Mouse (Mus musculus) neural tube, embryonic 11.5 days (tissue): ENCODE data around the gene Coasy. TPM values are rescaled to one million over a fixed set of nuclear protein-coding genes. Genes with fewer than 3 reads are reported as not detected.
"Not testable (repeated sequence)": the region's sequence is repeated elsewhere in the genome, so short reads cannot be mapped to it uniquely, and the experiment has no call there.

Experiments
- ATAC-seq: fragments of 200-750 bp; cut with Nextera tagmentation; 2 replicates; pipeline ENCODE4 v1.8.0; 2017; ENCODE audit warnings: moderate number of reproducible peaks, mild to moderate bottlenecking, moderate TSS enrichment, moderate library complexity; ENCODE audit not compliant: insufficient read depth, low FRiP score, low TSS enrichment
- DNase-seq: peaks from one replicate; pipeline ENCODE4 v3.0.0-alpha.2; 2015; ENCODE audit warnings: low spot score
- H3K27ac ChIP-seq: fragments of 300-500 bp; sonication (generic); 2 replicates; pipeline ENCODE4 v1.5.1; 2014; ENCODE audit warnings: low read depth, mild to moderate bottlenecking, low read length
- H3K27me3 ChIP-seq: fragments of 300-500 bp; sonication (generic); 2 replicates; pipeline ENCODE4 v1.6.1; 2014; ENCODE audit warnings: mild to moderate bottlenecking, low read length, mixed read lengths; ENCODE audit not compliant: control insufficient read depth, insufficient read depth
- H3K36me3 ChIP-seq: fragments of 300-500 bp; sonication (generic); 2 replicates; pipeline ENCODE4 v1.6.1; 2014; ENCODE audit warnings: mild to moderate bottlenecking, low read length, moderate library complexity, mixed read lengths; ENCODE audit not compliant: control insufficient read depth, insufficient read depth
- H3K4me1 ChIP-seq: fragments of 300-500 bp; sonication (generic); 2 replicates; pipeline ENCODE4 v1.6.1; 2014; ENCODE audit warnings: low read length, mixed read lengths; ENCODE audit not compliant: control insufficient read depth, insufficient read depth
- H3K4me2 ChIP-seq: fragments of 300-500 bp; sonication (generic); 2 replicates; pipeline ENCODE4 v1.6.1; 2014; ENCODE audit warnings: low read depth, mild to moderate bottlenecking, moderate library complexity
- H3K4me3 ChIP-seq: fragments of 300-500 bp; sonication (generic); 2 replicates; pipeline ENCODE4 v1.5.1; 2014; ENCODE audit warnings: low read depth, low read length
- H3K9ac ChIP-seq: fragments of 300-500 bp; sonication (generic); 2 replicates; pipeline ENCODE4 v1.6.1; 2014; ENCODE audit warnings: mild to moderate bottlenecking, low read length
- H3K9me3 ChIP-seq: fragments of 300-500 bp; sonication (generic); 2 replicates; pipeline ENCODE4 v1.6.1; 2016; ENCODE audit warnings: low read length; ENCODE audit not compliant: control insufficient read depth
- WGBS: fragments of 180-500 bp; shearing (Covaris S2); extraction: QIAGEN DNeasy Blood & Tissue Kit; methylation state at CpG from one replicate; pipeline ENCODE4 v1.1.7; 2014; 5-methylcytosine and 5-hydroxymethylcytosine counted together
- polyA plus RNA-seq: library from polyadenylated mRNA; unstranded; fragments of >200 nt; fragmentation: Nextera tagmentation; extraction: Ambion mirVana; gene quantifications from 2 replicates; pipeline ENCODE4 v1.2.1, GENCODE M21; 2014

Gene Coasy
- polyA plus RNA-seq, 1 experiment from 2014 or later: 55.5 TPM

- ATAC-seq (no peak), DNase-seq (no peak)
- 65% methylated on average over 2 of the region's 2 CpGs for WGBS
- Histone ChIP-seq H3K4me1 (0 out of 2 replicates have a peak, but pooled peaks cover 10% of the 10 kb centered on the region), H3K4me3 (no peak overlapping the region), H3K9me3 (no peaks in the 10 kb centered on the region), H3K27me3 (no peaks in the 10 kb centered on the region), H3K9ac (no peak overlapping the region), H3K36me3 (no peaks in the 10 kb centered on the region), H3K27ac (0 out of 2 replicates have a peak overlapping the region, but pooled peaks have one; percentile 5), H3K4me2 (no peak overlapping the region)
These were observed 33.2 kb downstream of the Coasy start for GRCm38 (mm10) chr11:101115564-101115963.

DNA sequence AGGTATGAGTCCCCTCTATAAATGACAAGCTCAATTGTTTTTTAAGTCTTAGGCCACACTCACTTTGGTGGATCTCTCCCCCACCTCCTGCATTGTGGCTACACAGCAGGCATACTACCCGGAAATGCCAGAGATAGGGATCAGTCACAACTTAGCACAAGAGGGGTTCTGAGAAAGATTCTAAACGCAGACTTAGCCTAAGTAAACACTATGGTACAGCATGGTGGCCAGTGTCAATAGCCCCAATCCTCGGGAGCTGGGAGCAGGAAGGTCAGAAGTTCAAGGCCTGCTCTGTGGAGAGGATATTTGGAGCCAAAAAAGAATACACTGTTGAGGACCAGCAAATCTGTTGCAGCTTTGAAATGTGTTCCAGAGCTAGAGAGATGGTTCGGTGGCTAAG, 35.7 kb downstream of the Coasy start:
- WGBS: 56% methylated on average over 4 of the region's 4 CpGs
- H3K36me3 ChIP-seq: peaks cover 2% of the 10 kb centered on the region; the same call in 1 of the 2 replicates
- H3K4me3 ChIP-seq: no peak overlapping the region; the same call in 1 of the 2 replicates
- ATAC-seq (no peak), DNase-seq (no peak)
- no peaks in the 10 kb centered on the region for H3K27me3 ChIP-seq
- peaks cover 16% of the 10 kb centered on the region; the same call in 1 of the 2 replicates for H3K4me1 ChIP-seq
- H3K9ac ChIP-seq: no peak overlapping the region
- no peaks in the 10 kb centered on the region for H3K9me3 ChIP-seq
- peak overlapping the region; percentile 96 for H3K4me2 ChIP-seq
- H3K27ac ChIP-seq: no peak overlapping the region

- DNase-seq (no peak), ATAC-seq (no peak; the same call in 1 of the 2 replicates)
- peak overlapping the region; percentile 88 for H3K27ac ChIP-seq
- H3K4me1 ChIP-seq: peaks cover 16% of the 10 kb centered on the region; the same call in 1 of the 2 replicates
- H3K9me3 ChIP-seq: no peaks in the 10 kb centered on the region
- WGBS: under 1% methylated on average over 39 of the region's 39 CpGs
- peak overlapping the region; percentile 96 for H3K4me2 ChIP-seq
- H3K9ac ChIP-seq: peak overlapping the region; percentile 91
- peaks cover 2% of the 10 kb centered on the region; the same call in 1 of the 2 replicates for H3K36me3 ChIP-seq
- H3K4me3 ChIP-seq: peak overlapping the region; percentile 89
- H3K27me3 ChIP-seq: no peaks in the 10 kb centered on the region
These were observed 36.9 kb downstream of the Coasy start for GRCm38 (mm10) chr11:101119131-101119760.

- under 1% methylated on average over 61 of the region's 61 CpGs for WGBS
- ATAC-seq (peak; percentile 92), DNase-seq (peak; percentile 100)
- no peaks in the 10 kb centered on the region for H3K27me3 ChIP-seq
- peaks cover 16% of the 10 kb centered on the region; the same call in 1 of the 2 replicates for H3K4me1 ChIP-seq
- peak within 1 kb of the TSS; percentile 96 for H3K4me2 ChIP-seq
- H3K27ac ChIP-seq: peak within 1 kb of the TSS; percentile 88
- H3K9ac ChIP-seq: peak within 1 kb of the TSS; percentile 91
- H3K36me3 ChIP-seq: peaks cover 5% of the 10 kb centered on the region
- H3K9me3 ChIP-seq: no peaks in the 10 kb centered on the region
- H3K4me3 ChIP-seq: peak within 1 kb of the TSS; percentile 89
These were observed 37.6 kb downstream of the Coasy start, which contains the start of the genes Retreg3 and Tubg1 for GRCm38 (mm10) chr11:101119761-101120544. TSS of gene Retreg3 (minus strand) at chr11:101119893. TSS of gene Tubg1 (plus strand) at chr11:101119938.

DNA sequence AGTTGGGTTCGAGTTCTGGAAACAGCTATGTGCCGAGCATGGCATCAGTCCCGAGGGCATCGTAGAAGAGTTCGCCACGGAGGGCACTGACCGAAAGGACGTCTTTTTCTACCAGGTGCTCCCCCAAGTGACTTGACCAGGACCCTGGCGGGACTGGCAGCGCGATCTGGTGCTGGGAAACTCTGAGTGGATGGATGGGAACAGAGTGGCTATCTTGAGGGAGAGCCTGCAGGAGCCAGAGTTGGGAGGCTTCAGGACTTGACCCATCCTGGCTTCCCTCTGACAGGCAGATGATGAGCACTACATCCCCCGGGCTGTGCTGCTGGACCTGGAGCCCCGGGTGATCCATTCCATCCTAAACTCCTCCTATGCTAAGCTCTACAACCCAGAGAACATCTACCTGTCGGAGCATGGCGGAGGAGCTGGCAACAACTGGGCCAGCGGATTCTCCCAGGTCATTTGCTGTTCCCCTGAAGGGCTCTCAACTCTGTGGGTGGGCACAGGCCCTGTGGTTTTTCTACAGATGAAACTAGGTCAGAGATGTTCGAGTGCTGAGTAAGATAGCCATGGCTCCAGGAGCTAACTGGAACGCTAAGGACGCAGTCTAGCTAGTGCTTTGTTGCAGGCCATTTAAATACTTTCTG, 38.3 kb downstream of the Coasy start:
- H3K36me3 ChIP-seq: peaks cover 8% of the 10 kb centered on the region
- H3K4me1 ChIP-seq: peaks cover 16% of the 10 kb centered on the region; the same call in 1 of the 2 replicates
- 25% methylated on average over 19 of the region's 19 CpGs for WGBS
- peak overlapping the region; percentile 96 for H3K4me2 ChIP-seq
- H3K4me3 ChIP-seq: peak overlapping the region; percentile 89
- no peak for DNase-seq
- peak; percentile 29; the same call in 1 of the 2 replicates for ATAC-seq
- H3K27ac ChIP-seq: peak overlapping the region; percentile 88
- no peaks in the 10 kb centered on the region for H3K9me3 ChIP-seq
- no peaks in the 10 kb centered on the region for H3K27me3 ChIP-seq
- peak overlapping the region; percentile 84 for H3K9ac ChIP-seq

DNA sequence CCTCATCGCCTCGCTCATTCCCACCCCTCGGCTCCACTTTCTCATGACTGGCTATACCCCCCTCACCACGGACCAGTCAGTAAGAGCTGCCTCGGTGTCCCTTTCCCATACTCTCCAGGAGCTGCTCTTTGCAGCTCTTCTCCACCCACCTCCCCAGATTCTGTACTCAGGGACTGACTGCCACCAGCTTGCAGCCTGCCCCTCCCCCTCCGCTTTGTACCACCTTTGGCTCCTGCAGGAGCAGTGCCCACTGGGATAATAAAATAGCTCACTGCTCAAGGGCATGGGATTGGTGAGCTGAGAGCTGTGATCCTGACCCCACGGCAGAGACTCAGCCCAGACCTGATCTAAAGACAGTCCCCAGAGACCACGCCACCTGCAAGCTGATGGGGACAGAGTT, 42.1 kb downstream of the Coasy start:
- peaks cover 19% of the 10 kb centered on the region for H3K36me3 ChIP-seq
- not testable (repeated sequence) for H3K9me3 ChIP-seq, ATAC-seq, H3K4me1 ChIP-seq, DNase-seq, H3K4me2 ChIP-seq, H3K27ac ChIP-seq, H3K9ac ChIP-seq, H3K4me3 ChIP-seq, H3K27me3 ChIP-seq
- WGBS: 95% methylated on average over 8 of the region's 8 CpGs

DNA sequence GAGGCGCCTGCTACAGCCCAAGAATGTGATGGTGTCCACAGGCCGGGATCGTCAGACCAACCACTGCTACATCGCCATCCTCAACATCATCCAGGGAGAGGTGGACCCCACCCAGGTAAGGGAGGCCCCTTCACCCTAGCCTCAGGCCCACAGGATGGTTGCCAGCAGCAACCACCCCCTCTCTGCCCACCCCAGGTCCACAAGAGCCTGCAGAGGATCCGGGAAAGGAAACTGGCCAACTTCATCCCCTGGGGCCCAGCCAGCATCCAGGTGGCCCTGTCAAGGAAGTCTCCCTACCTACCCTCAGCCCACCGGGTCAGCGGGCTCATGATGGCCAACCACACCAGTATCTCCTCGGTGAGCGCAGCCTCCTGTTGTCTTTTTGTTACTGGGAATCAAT, 42.6 kb downstream of the Coasy start:
- H3K27ac ChIP-seq, H3K4me1 ChIP-seq, H3K9ac ChIP-seq, ATAC-seq, DNase-seq, H3K27me3 ChIP-seq, H3K4me2 ChIP-seq, H3K4me3 ChIP-seq, H3K9me3 ChIP-seq: not testable (repeated sequence)
- WGBS: 95% methylated on average over 7 of the region's 9 CpGs
- peaks cover 19% of the 10 kb centered on the region for H3K36me3 ChIP-seq

DNA sequence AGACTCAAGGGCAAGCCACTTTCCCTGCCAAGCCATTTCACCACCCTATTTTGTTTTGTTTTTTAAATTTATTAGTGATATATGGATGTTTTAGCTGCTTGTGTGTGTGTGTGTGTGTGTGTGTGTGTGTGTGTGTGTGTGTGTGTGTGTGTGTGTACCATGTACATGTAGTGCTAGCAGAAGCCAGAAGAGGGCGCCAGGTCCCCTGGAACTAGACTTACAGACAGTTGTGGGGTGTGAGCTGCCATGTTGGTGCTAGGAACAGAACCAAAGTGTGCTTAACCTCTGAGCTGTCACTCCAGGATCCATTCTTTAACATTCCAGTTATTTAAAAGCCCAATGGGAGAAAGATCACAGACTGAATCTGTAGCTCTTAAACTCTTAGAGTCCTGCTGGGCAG, 44.7 kb downstream of the Coasy start:
- Histone ChIP-seq H3K4me2 (no peak overlapping the region), H3K4me3 (no peak overlapping the region), H3K9ac (no peak overlapping the region), H3K4me1 (no peaks in the 10 kb centered on the region), H3K27me3 (no peaks in the 10 kb centered on the region), H3K9me3 (no peaks in the 10 kb centered on the region), H3K36me3 (peaks cover 17% of the 10 kb centered on the region), H3K27ac (no peak overlapping the region)
- no peak for ATAC-seq
- 100% methylated on average over 1 of the region's 1 CpGs for WGBS
- no peak for DNase-seq
